Mouse (Mus musculus) urinary bladder, postnatal 10 days (tissue): ENCODE results near the gene Homer3.

Source experiments
- DNase-seq: peaks from one replicate; pipeline ENCODE4 v3.0.0; 2022; ENCODE audit warnings: low spot score

Homer3 gene

GRCm38 (mm10) chr8:70332878-70333202 lies 50.2 kb downstream of the Homer3 start:
- DNase-seq: no peak

DNA sequence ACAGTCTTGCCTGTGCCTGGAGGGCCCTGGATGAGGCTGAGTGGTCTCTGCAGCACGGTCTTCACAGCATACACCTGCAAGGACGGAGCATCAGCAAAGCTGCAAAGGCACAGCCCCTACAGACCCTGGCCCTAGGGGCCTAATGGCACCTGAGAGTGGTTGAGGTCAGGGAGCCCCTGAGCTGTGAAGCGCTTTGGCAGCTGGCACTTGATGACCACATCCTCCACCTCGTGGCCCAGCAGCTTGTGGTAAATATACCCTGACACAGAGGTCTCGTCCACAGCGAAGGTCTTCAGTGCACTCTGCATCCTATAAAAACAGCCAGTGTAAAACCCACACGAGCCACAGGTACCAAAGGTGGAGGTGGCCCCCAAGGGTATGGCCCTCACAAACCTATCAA lies 56.3 kb downstream of the Homer3 start:
- DNase-seq: no peak

GRCm38 (mm10) chr8:70340659-70341058 lies 58.0 kb downstream of the Homer3 start:
- DNase-seq: no peak

GRCm38 (mm10) chr8:70342007-70342406 lies 59.4 kb downstream of the Homer3 start:
- no peak for DNase-seq

GRCm38 (mm10) chr8:70343076-70343475 lies 60.4 kb downstream of the Homer3 start:
- no peak for DNase-seq

DNA sequence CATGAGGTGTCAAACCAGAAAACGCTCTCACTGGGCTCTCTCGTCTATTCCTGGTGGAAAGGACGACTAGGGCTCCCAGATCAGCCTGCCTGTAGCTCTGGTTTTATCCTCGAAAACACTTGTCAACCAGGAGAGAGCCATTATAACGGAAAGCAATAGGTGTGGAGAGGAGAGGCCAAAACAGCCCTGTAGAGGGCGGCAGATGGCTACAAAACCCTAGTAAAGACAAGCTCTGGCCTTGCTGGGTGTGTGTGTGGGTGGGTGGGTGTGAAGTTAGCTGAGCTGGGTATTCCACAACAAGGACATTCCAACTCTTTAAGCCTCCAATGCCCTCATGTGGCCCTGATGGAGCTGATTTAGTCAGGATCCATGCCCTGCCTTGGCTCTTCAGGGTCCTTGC lies 61.1 kb downstream of the Homer3 start:
- DNase-seq: no peak
